Mouse (Mus musculus) liver, postnatal 0 days (tissue): ENCODE data around the gene Wdfy1.

ENCODE experiments used
- CTCF ChIP-seq: sonication (generic); IDR thresholded peaks from 2 replicates; pipeline ENCODE4 v1.5.1; 2016; ENCODE audit warnings: antibody characterized with exemption, low read depth
- EP300 ChIP-seq: IDR thresholded peaks from 2 replicates; pipeline ENCODE4 v1.6.1; 2016; ENCODE audit warnings: antibody characterized with exemption, low read depth, mild to moderate bottlenecking

- TF ChIP-seq CTCF: no peak
- no peak for TF ChIP-seq EP300
Observed at GRCm38 (mm10) chr1:79760656-79761055, 15.3 kb downstream of the Wdfy1 start.
